Mouse (Mus musculus) lung, postnatal 0 days (tissue): ENCODE data around the gene Islr2. TPM values are rescaled to one million over a fixed set of nuclear protein-coding genes. Genes with fewer than 3 reads are reported as not detected.
A peak's percentile ranks its signal among the peaks of the same experiment; 100 is the strongest.

Experiments used
- ATAC-seq: fragments of 200-750 bp; cut with Nextera tagmentation; 2 replicates; pipeline ENCODE4 v1.8.0; 2017; ENCODE audit warnings: moderate library complexity
- DNase-seq: peaks from one replicate; pipeline ENCODE4 v3.0.0-alpha.2; 2016; ENCODE audit warnings: low spot score
- H3K27ac ChIP-seq: fragments of 300-500 bp; sonication (generic); 2 replicates; pipeline ENCODE4 v1.5.1; 2014; ENCODE audit warnings: antibody characterized with exemption, mild to moderate bottlenecking, low read length, mixed read lengths
- H3K27me3 ChIP-seq: fragments of 300-500 bp; sonication (generic); replicated peaks from 2 replicates; pipeline ENCODE4 v1.6.1; 2014; ENCODE audit warnings: low read length, mixed read lengths; ENCODE audit not compliant: insufficient read depth
- H3K36me3 ChIP-seq: fragments of 300-500 bp; sonication (generic); 2 replicates; pipeline ENCODE4 v1.6.1; 2014; ENCODE audit warnings: low read length, mixed read lengths; ENCODE audit not compliant: insufficient read depth
- H3K4me1 ChIP-seq: fragments of 300-500 bp; sonication (generic); 2 replicates; pipeline ENCODE4 v1.6.1; 2014; ENCODE audit warnings: antibody characterized with exemption, low read depth, low read length, mixed read lengths; ENCODE audit not compliant: insufficient read depth
- H3K4me2 ChIP-seq: fragments of 300-500 bp; sonication (generic); replicated peaks from 2 replicates; pipeline ENCODE4 v1.6.1; 2014; ENCODE audit warnings: low read depth, mild to moderate bottlenecking, low read length, moderate library complexity, mixed read lengths
- H3K4me3 ChIP-seq: fragments of 300-500 bp; sonication (generic); 2 replicates; pipeline ENCODE4 v1.5.1; 2014; ENCODE audit warnings: low read depth, low read length
- H3K9ac ChIP-seq: fragments of 300-500 bp; sonication (generic); replicated peaks from 2 replicates; pipeline ENCODE4 v1.6.1; 2014; ENCODE audit warnings: low read depth, mild to moderate bottlenecking
- H3K9me3 ChIP-seq: fragments of 300-500 bp; sonication (generic); 2 replicates; pipeline ENCODE4 v1.6.1; 2016; ENCODE audit warnings: low read length, mixed read lengths
- CTCF ChIP-seq: IDR thresholded peaks from 2 replicates; pipeline ENCODE4 v1.5.1; 2016; ENCODE audit warnings: antibody characterized with exemption, mild to moderate bottlenecking
- EP300 ChIP-seq: IDR thresholded peaks from 2 replicates; pipeline ENCODE4 v1.6.1; 2016; ENCODE audit warnings: antibody characterized with exemption, mild to moderate bottlenecking, control low read depth
- WGBS: fragments of 180-500 bp; shearing (Covaris S2); extraction: QIAGEN DNeasy Blood & Tissue Kit; methylation state at CpG from one replicate; pipeline ENCODE4 v1.1.7; 2014; 5-methylcytosine and 5-hydroxymethylcytosine counted together
- polyA plus RNA-seq: library from polyadenylated mRNA; unstranded; fragments of >200 nt; fragmentation: Nextera tagmentation; extraction: Ambion mirVana; gene quantifications from 2 replicates; pipeline ENCODE4 v1.2.1, GENCODE M21; 2015

Gene Islr2
- polyA plus RNA-seq, 1 experiment from 2014 or later, result not detected

GRCm38 (mm10) chr9:58198801-58199371, 5.2 kb downstream of the Islr2 start:
- Histone ChIP-seq H3K27me3 (peaks cover 88% of the 10 kb centered on the region), H3K27ac (no peak overlapping the region), H3K9me3 (no peaks in the 10 kb centered on the region), H3K4me3 (no peak overlapping the region), H3K4me2 (no peak overlapping the region), H3K36me3 (no peaks in the 10 kb centered on the region), H3K9ac (no peak overlapping the region), H3K4me1 (peaks cover 8% of the 10 kb centered on the region; the same call in 1 of the 2 replicates)
- WGBS, result 2% methylated on average over 38 of the region's 38 CpGs
- no peak for TF ChIP-seq EP300
- TF ChIP-seq CTCF, result no peak
- ATAC-seq (no peak), DNase-seq (no peak)

GRCm38 (mm10) chr9:58197781-58198701, 6.1 kb downstream of the Islr2 start:
- TF ChIP-seq CTCF, result peak; percentile 71
- no peak for TF ChIP-seq EP300
- Histone ChIP-seq H3K4me3 (peak overlapping the region; percentile 6; the same call in 1 of the 2 replicates), H3K36me3 (no peaks in the 10 kb centered on the region), H3K27ac (no peak overlapping the region), H3K27me3 (peaks cover 80% of the 10 kb centered on the region), H3K4me1 (peaks cover 8% of the 10 kb centered on the region; the same call in 1 of the 2 replicates), H3K9me3 (no peaks in the 10 kb centered on the region), H3K4me2 (peak overlapping the region; percentile 15; the same call in 1 of the 2 replicates), H3K9ac (no peak overlapping the region)
- WGBS, result 2% methylated on average over 58 of the region's 58 CpGs
- ATAC-seq (peak; percentile 44), DNase-seq (no peak)

GRCm38 (mm10) chr9:58196610-58197567, 7.2 kb downstream of the Islr2 start:
- Histone ChIP-seq H3K4me2 (0 out of 2 replicates have a peak overlapping the region, but pooled peaks have one; percentile 15), H3K4me1 (peaks cover 8% of the 10 kb centered on the region; the same call in 1 of the 2 replicates), H3K36me3 (no peaks in the 10 kb centered on the region), H3K4me3 (no peak overlapping the region), H3K9ac (no peak overlapping the region), H3K27ac (no peak overlapping the region), H3K9me3 (no peaks in the 10 kb centered on the region), H3K27me3 (peaks cover 68% of the 10 kb centered on the region)
- WGBS, result 4% methylated on average over 46 of the region's 46 CpGs
- DNase-seq (no peak), ATAC-seq (no peak)
- TF ChIP-seq CTCF (no peak), EP300 (no peak)

- no peak for TF ChIP-seq EP300
- no peak for TF ChIP-seq CTCF
- ATAC-seq (no peak), DNase-seq (no peak)
- Histone ChIP-seq H3K27ac (no peak overlapping the region), H3K9ac (no peak overlapping the region), H3K9me3 (no peaks in the 10 kb centered on the region), H3K36me3 (no peaks in the 10 kb centered on the region), H3K4me1 (peaks cover 8% of the 10 kb centered on the region; the same call in 1 of the 2 replicates), H3K4me3 (no peak overlapping the region), H3K27me3 (peaks cover 61% of the 10 kb centered on the region), H3K4me2 (no peak overlapping the region)
- WGBS, result 4% methylated on average over 14 of the region's 14 CpGs
Measured at GRCm38 (mm10) chr9:58196141-58196540, 8.0 kb downstream of the Islr2 start.

GRCm38 (mm10) chr9:58195671-58196070, 8.4 kb downstream of the Islr2 start:
- ATAC-seq (no peak), DNase-seq (no peak)
- WGBS, result 10% methylated on average over 1 of the region's 1 CpGs
- Histone ChIP-seq H3K27me3 (peaks cover 57% of the 10 kb centered on the region), H3K9me3 (no peaks in the 10 kb centered on the region), H3K36me3 (no peaks in the 10 kb centered on the region), H3K4me2 (no peak overlapping the region), H3K4me3 (no peak overlapping the region), H3K27ac (no peak overlapping the region), H3K9ac (no peak overlapping the region), H3K4me1 (peaks cover 8% of the 10 kb centered on the region; the same call in 1 of the 2 replicates)
- TF ChIP-seq EP300, result no peak
- no peak for TF ChIP-seq CTCF
